Mouse (Mus musculus): Measurements from ENCODE around the gene Pla2g12a. TPM values are rescaled to one million over a fixed set of nuclear protein-coding genes. Genes with fewer than 3 reads are reported as not detected.
A peak's percentile ranks its signal among the peaks of the same experiment; 100 is the strongest.

Pla2g12a gene
- polyA plus RNA-seq (2016; fragmentation: Nextera tagmentation; extraction: Ambion mirVana) = 27.3 and 33.0 TPM in 2 replicates

DNA sequence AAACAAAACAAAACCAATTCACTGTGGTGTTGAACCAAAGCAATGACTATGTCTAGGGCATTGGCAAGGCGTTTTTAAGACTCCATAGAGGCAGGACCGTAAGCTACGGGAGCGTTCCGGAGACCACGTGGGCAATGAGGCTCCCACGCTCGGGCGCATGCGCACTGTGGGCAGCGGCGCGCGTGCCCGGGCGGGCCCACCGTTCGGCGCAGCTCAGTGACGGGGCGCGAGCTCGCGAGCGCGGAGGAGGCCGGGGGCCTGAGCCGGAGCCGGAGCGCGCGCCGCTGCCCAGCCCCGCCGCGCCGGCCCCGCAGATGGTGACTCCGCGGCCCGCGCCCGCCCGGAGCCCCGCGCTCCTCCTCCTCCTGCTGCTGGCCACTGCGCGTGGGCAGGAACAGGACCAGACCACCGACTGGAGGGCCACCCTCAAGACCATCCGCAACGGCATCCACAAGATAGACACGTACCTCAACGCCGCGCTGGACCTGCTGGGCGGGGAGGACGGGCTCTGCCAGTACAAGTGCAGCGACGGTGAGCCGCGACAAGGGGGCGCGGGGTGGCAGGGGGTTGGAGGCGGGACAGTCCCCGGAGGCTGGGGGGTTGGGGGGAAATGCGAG lies at the start of gene Pla2g12a:
Gene Pla2g12a, plus strand, starts transcription at position 202 of the 617 bp plus-strand sequence.
- Histone ChIP-seq H3K27me3 (ENCODE audit: low read depth, poor library complexity, severe bottlenecking) (peaks cover 6% of the 10 kb centered on the region; the same call in 1 of the 2 replicates), H3K9me3 (replicated peaks) (no peaks in the 10 kb centered on the region), H3K4me1 (peaks cover 16% of the 10 kb centered on the region), H3K36me3 (no peaks in the 10 kb centered on the region), H3K27ac (replicated peaks) (peak within 1 kb of the TSS; percentile 93), H3K4me3 (peak within 1 kb of the TSS; percentile 81)
- WGBS = under 1% methylated on average over 66 of the region's 66 CpGs
- DNase-seq (ENCODE audit: low spot score) = peak; percentile 89

DNA sequence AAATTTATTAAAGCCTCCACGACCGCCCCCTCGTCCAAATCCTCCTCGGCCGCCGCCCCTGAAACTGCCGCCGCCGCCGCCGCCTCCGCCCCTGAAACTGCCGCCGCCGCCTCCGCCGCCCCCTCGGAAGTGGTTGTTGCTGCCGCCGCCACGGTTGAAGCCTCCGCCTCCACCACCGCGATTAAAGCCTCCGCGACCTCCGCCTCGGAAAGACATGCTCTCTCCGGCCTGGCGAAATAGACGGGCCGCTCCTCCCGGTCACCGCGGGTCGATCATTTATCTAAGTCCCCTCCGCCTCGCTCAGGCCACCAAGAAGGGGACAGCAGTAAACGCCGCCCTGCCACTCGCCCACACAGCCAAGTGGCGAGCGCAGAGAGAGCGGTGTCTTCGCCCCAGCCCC lies 47.8 kb upstream of the Pla2g12a start:
- Histone ChIP-seq H3K27ac (replicated peaks) (peak overlapping the region; percentile 95), H3K27me3 (ENCODE audit: low read depth, poor library complexity, severe bottlenecking) (no peaks in the 10 kb centered on the region), H3K36me3 (peaks cover 38% of the 10 kb centered on the region), H3K9me3 (replicated peaks) (no peaks in the 10 kb centered on the region), H3K4me3 (peak overlapping the region; percentile 93), H3K4me1 (peaks cover 22% of the 10 kb centered on the region)
- WGBS = under 1% methylated on average over 45 of the region's 45 CpGs
- DNase-seq (ENCODE audit: low spot score) = no peak

- peak; percentile 95 for DNase-seq (ENCODE audit: low spot score)
- H3K4me1 ChIP-seq = peaks cover 27% of the 10 kb centered on the region
- peaks cover 34% of the 10 kb centered on the region for H3K36me3 ChIP-seq
- no peaks in the 10 kb centered on the region for H3K9me3 ChIP-seq (replicated peaks)
- H3K4me3 ChIP-seq = peak within 1 kb of the TSS; percentile 93
- no peaks in the 10 kb centered on the region for H3K27me3 ChIP-seq (ENCODE audit: low read depth, poor library complexity, severe bottlenecking)
- H3K27ac ChIP-seq (replicated peaks) = peak within 1 kb of the TSS; percentile 95
- under 1% methylated on average over 60 of the region's 60 CpGs for WGBS
Observed at GRCm38 (mm10) chr3:129831035-129831568, 47.3 kb upstream of the Pla2g12a start, which contains the start of gene Gar1. TSS of gene Gar1 (minus strand) at chr3:129831396.

GRCm38 (mm10) chr3:129835388-129835934 lies 42.9 kb upstream of the Pla2g12a start, which contains the start of gene Cfi:
TSS of gene Cfi (plus strand) at chr3:129835884.
- WGBS = 72% methylated on average over 6 of the region's 6 CpGs
- Histone ChIP-seq H3K4me3 (peak within 1 kb of the TSS; percentile 20; the same call in 1 of the 2 replicates), H3K4me1 (peaks cover 18% of the 10 kb centered on the region), H3K9me3 (replicated peaks) (no peaks in the 10 kb centered on the region), H3K27ac (replicated peaks) (peak within 1 kb of the TSS; percentile 28; the same call in 1 of the 2 replicates), H3K36me3 (no peaks in the 10 kb centered on the region), H3K27me3 (ENCODE audit: low read depth, poor library complexity, severe bottlenecking) (no peaks in the 10 kb centered on the region)
- no peak for DNase-seq (ENCODE audit: low spot score)

DNA sequence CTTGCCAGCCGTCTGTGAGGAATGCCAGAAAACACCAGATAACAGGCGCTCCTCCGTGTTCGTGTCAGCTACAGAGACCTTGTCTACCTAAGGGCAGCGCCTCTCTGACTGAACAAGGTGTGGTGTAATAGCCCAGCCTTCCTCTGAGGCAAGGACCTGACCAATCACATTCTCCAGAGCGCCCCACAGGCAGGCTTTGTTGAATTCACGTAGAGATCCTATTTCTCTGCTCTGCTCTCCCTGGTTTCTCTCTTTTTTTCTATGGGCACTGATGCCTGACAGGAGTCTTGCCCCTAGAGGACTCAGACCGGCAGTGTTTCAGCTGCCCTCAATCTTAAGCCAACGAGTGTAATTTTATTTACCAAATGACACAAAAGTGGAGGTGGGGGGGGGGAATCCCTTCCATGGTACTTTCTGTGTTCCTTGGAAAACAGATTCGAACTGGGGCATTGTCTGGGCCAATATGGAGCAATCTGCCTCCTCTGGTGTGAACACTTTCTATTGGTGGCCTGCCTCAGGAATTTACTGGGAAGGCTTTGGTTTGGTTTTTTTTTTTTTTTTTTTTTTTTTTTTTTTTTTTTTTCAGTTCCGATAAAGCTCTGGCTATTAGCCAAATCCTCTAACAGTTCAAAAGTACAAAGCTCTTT lies 42.2 kb upstream of the Pla2g12a start:
- Histone ChIP-seq H3K4me1 (peaks cover 18% of the 10 kb centered on the region), H3K36me3 (no peaks in the 10 kb centered on the region), H3K9me3 (replicated peaks) (no peaks in the 10 kb centered on the region), H3K27ac (replicated peaks) (peak overlapping the region; percentile 28; the same call in 1 of the 2 replicates), H3K27me3 (ENCODE audit: low read depth, poor library complexity, severe bottlenecking) (no peaks in the 10 kb centered on the region), H3K4me3 (peak overlapping the region; percentile 20; the same call in 1 of the 2 replicates)
- DNase-seq (ENCODE audit: low spot score) = peak; percentile 37
- 14% methylated on average over 11 of the region's 11 CpGs for WGBS

DNA sequence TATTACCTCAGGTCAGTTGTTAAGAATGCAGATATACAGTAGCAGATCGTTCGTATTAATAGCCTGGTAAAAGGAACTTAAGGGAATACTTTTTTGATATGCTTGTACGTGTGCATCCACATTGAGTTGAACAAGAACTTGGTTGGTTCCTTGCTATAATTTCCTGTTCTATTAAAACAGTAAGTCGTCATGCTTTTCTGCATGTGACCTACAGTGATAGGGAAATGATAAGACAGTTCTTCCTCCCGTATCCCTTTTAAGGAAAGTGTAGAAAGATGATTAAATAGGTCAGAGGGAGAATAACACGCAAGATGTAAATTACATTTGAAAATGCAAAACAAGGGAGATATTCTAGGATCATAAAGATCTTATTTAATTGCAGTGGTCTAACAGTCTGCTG lies 41.4 kb upstream of the Pla2g12a start:
- Histone ChIP-seq H3K27me3 (ENCODE audit: low read depth, poor library complexity, severe bottlenecking) (no peaks in the 10 kb centered on the region), H3K4me1 (peaks cover 13% of the 10 kb centered on the region), H3K36me3 (no peaks in the 10 kb centered on the region), H3K9me3 (replicated peaks) (no peaks in the 10 kb centered on the region), H3K4me3 (no peak overlapping the region), H3K27ac (replicated peaks) (no peak overlapping the region)
- WGBS = 95% methylated on average over 6 of the region's 6 CpGs
- DNase-seq (ENCODE audit: low spot score) = no peak

GRCm38 (mm10) chr3:129838017-129838416 lies 40.4 kb upstream of the Pla2g12a start:
- WGBS = 45% methylated on average over 7 of the region's 7 CpGs
- no peak overlapping the region for H3K27ac ChIP-seq (replicated peaks)

GRCm38 (mm10) chr3:129845868-129846267 lies 32.5 kb upstream of the Pla2g12a start:
- no peaks in the 10 kb centered on the region for H3K36me3 ChIP-seq
- no peaks in the 10 kb centered on the region for H3K4me1 ChIP-seq
- no peaks in the 10 kb centered on the region for H3K9me3 ChIP-seq (replicated peaks)
- DNase-seq (ENCODE audit: low spot score) = no peak
- no peak overlapping the region for H3K4me3 ChIP-seq
- H3K27ac ChIP-seq (replicated peaks) = no peak overlapping the region
- 90% methylated on average over 2 of the region's 2 CpGs for WGBS
- no peaks in the 10 kb centered on the region for H3K27me3 ChIP-seq (ENCODE audit: low read depth, poor library complexity, severe bottlenecking)

More at GRCm38 (mm10) chr3:129838017-129838416, 40.4 kb upstream of the Pla2g12a start:
- H3K9me3 ChIP-seq (replicated peaks) = no peaks in the 10 kb centered on the region
- H3K4me1 ChIP-seq = peaks cover 13% of the 10 kb centered on the region
- no peaks in the 10 kb centered on the region for H3K27me3 ChIP-seq (ENCODE audit: low read depth, poor library complexity, severe bottlenecking)
- H3K36me3 ChIP-seq = no peaks in the 10 kb centered on the region
- DNase-seq (ENCODE audit: low spot score) = no peak
- H3K4me3 ChIP-seq = no peak overlapping the region

DNA sequence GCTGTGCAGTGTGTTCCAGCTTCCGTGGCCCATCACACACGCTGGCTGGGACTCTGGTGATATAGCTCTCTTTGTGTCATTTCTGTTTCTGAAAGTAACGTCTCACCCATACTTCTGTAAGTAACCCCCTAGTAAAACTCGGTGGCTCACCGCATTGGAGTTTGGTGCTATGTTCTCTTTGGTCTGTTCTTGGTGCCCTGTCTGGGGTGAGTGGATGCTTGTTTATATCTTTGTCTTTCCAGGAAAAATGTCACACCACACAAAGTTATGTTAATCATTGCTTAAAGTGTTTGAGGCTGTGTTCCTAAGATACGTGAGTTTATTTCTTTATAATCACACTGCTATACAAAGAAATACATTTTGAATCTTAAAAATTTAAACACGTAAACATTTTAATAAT lies 31.6 kb upstream of the Pla2g12a start:
- Histone ChIP-seq H3K36me3 (no peaks in the 10 kb centered on the region), H3K4me3 (no peak overlapping the region), H3K27ac (replicated peaks) (no peak overlapping the region), H3K9me3 (replicated peaks) (no peaks in the 10 kb centered on the region), H3K4me1 (no peaks in the 10 kb centered on the region), H3K27me3 (ENCODE audit: low read depth, poor library complexity, severe bottlenecking) (no peaks in the 10 kb centered on the region)
- WGBS = 85% methylated on average over 7 of the region's 7 CpGs
- DNase-seq (ENCODE audit: low spot score) = no peak

GRCm38 (mm10) chr3:129862592-129862991 lies 15.8 kb upstream of the Pla2g12a start:
- no peaks in the 10 kb centered on the region for H3K36me3 ChIP-seq
- no peaks in the 10 kb centered on the region for H3K4me1 ChIP-seq
- no peak for DNase-seq (ENCODE audit: low spot score)
- WGBS = 74% methylated on average over 2 of the region's 2 CpGs
- H3K27me3 ChIP-seq (ENCODE audit: low read depth, poor library complexity, severe bottlenecking) = no peaks in the 10 kb centered on the region
- peaks cover 12% of the 10 kb centered on the region; the same call in 1 of the 2 replicates for H3K9me3 ChIP-seq (replicated peaks)
- no peak overlapping the region for H3K27ac ChIP-seq (replicated peaks)
- H3K4me3 ChIP-seq = no peak overlapping the region

GRCm38 (mm10) chr3:129863698-129864097 lies 14.7 kb upstream of the Pla2g12a start:
- peak; percentile 35 for DNase-seq (ENCODE audit: low spot score)
- 51% methylated on average over 14 of the region's 14 CpGs for WGBS

DNA sequence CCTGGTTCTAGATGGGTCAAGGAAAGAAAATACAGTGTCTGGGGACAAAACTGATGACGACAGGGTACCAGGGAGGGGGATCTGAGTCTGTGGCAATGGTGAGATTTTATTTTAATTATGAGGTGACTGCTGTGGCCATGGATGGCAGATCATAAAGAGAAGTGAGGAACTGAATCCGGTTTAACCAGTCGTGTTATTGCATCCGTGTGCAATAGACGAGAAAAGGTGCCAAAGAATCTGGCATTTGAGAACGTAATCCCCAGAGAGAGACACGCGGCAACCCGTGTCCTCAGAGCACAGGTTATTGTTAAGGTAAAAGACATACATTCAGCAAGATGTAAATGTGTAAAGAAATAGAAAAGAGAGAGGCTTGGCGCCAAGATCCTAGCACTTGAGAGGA lies 1.1 kb upstream of the Pla2g12a start:
- 90% methylated on average over 10 of the region's 10 CpGs for WGBS

More at GRCm38 (mm10) chr3:129863698-129864097, 14.7 kb upstream of the Pla2g12a start:
- H3K4me3 ChIP-seq = no peak overlapping the region
- 0 out of 2 replicates have a peak, but pooled peaks cover 2% of the 10 kb centered on the region for H3K9me3 ChIP-seq (replicated peaks)
- no peaks in the 10 kb centered on the region for H3K36me3 ChIP-seq
- H3K4me1 ChIP-seq = no peaks in the 10 kb centered on the region
- H3K27me3 ChIP-seq (ENCODE audit: low read depth, poor library complexity, severe bottlenecking) = no peaks in the 10 kb centered on the region
- H3K27ac ChIP-seq (replicated peaks) = no peak overlapping the region

More for the DNA sequence above, 1.1 kb upstream of the Pla2g12a start:
- H3K27ac ChIP-seq (replicated peaks) = no peak overlapping the region
- no peaks in the 10 kb centered on the region for H3K36me3 ChIP-seq
- no peak for DNase-seq (ENCODE audit: low spot score)
- H3K4me3 ChIP-seq = no peak overlapping the region
- H3K4me1 ChIP-seq = peaks cover 16% of the 10 kb centered on the region
- no peaks in the 10 kb centered on the region for H3K9me3 ChIP-seq (replicated peaks)
- peaks cover 6% of the 10 kb centered on the region; the same call in 1 of the 2 replicates for H3K27me3 ChIP-seq (ENCODE audit: low read depth, poor library complexity, severe bottlenecking)

All from midbrain, embryonic 10.5 days (tissue).